Mouse (Mus musculus) CH12.LX (cell line): ENCODE data around the gene Gramd1b. TPM values are rescaled to one million over a fixed set of nuclear protein-coding genes. Genes with fewer than 3 reads are reported as not detected.

Source experiments
- DNase-seq: peaks from one replicate; pipeline ENCODE4 v3.0.0-alpha.2; 2013; ENCODE audit errors: extremely low read depth
- H3K27ac ChIP-seq: 2 replicates; pipeline ENCODE4 v1.5.1; 2012; ENCODE audit warnings: low read depth, mild to moderate bottlenecking, control low read depth, moderate library complexity; ENCODE audit not compliant: insufficient read depth
- H3K27me3 ChIP-seq: replicated peaks from 2 replicates; pipeline ENCODE3; 2012; ENCODE audit warnings: inconsistent platforms
- H3K36me3 ChIP-seq, 2 experiments: replicated peaks in 1 of 2; 2 replicates each; pipeline versions ENCODE3 to v1.6.1; 2012; ENCODE audit warnings: inconsistent platforms in 1 of 2, low read length in 1 of 2, mild to moderate bottlenecking in 1 of 2, mixed read lengths in 1 of 2, moderate library complexity in 1 of 2; ENCODE audit not compliant: control insufficient read depth in 1 of 2, insufficient read depth in 1 of 2
- H3K4me1 ChIP-seq, 2 experiments: 2 replicates each; pipeline ENCODE4 v1.6.1; 2012; ENCODE audit warnings: inconsistent platforms in 1 of 2, moderate library complexity in 1 of 2; ENCODE audit not compliant: insufficient read depth in 2 of 2, control insufficient read depth in 1 of 2
- H3K4me2 ChIP-seq: 2 replicates; pipeline ENCODE4 v1.6.1; 2012; ENCODE audit warnings: low read depth, mild to moderate bottlenecking, control low read depth; ENCODE audit not compliant: poor library complexity, insufficient read depth, severe bottlenecking
- H3K4me3 ChIP-seq, 3 experiments: fragments of 150-350 bp in 1 of 3; sonication (generic) in 1 of 3; replicated peaks in 1 of 3; 2 replicates each; pipeline versions ENCODE3 to v1.5.1; 2011 to 2012; ENCODE audit warnings: low read depth in 2 of 3, low read length in 2 of 3, mild to moderate bottlenecking in 2 of 3, moderate library complexity in 2 of 3, control low read depth in 1 of 3, improper control_type of control experiment in 1 of 3, inconsistent platforms in 1 of 3, mixed read lengths in 1 of 3; ENCODE audit not compliant: poor library complexity in 1 of 3
- H3K79me2 ChIP-seq: replicated peaks from 2 replicates; pipeline ENCODE4 v1.6.1; 2012; ENCODE audit warnings: mild to moderate bottlenecking, moderate library complexity; ENCODE audit not compliant: control insufficient read depth, poor library complexity, insufficient read depth, severe bottlenecking; ENCODE audit errors: extremely low read depth
- H3K9ac ChIP-seq: 2 replicates; pipeline ENCODE4 v1.6.1; 2012; ENCODE audit warnings: low read depth, mild to moderate bottlenecking, control low read depth, moderate library complexity; ENCODE audit not compliant: insufficient read depth
- H3K9me3 ChIP-seq: replicated peaks from 2 replicates; pipeline ENCODE3; 2012; ENCODE audit warnings: low read length, inconsistent platforms, mixed read lengths
- CHD2 ChIP-seq: IDR thresholded peaks from 2 replicates; pipeline ENCODE4 v1.6.1; 2011; ENCODE audit warnings: low read length, improper control_type of control experiment
- E2F4 ChIP-seq: IDR thresholded peaks from 2 replicates; pipeline ENCODE4 v1.6.1; 2011; ENCODE audit warnings: low read depth, low read length, improper control_type of control experiment; ENCODE audit not compliant: insufficient replicate concordance
- ETS1 ChIP-seq: conservative IDR thresholded peaks from 2 replicates; pipeline ENCODE4 v1.6.1; 2012; ENCODE audit warnings: low read depth, mild to moderate bottlenecking, inconsistent platforms, low read length, improper control_type of control experiment, moderate library complexity
- GABPA ChIP-seq: IDR thresholded peaks from 2 replicates; pipeline ENCODE4 v1.6.1; 2012; ENCODE audit warnings: low read depth, low read length, improper control_type of control experiment, inconsistent platforms; ENCODE audit not compliant: insufficient replicate concordance
- HCFC1 ChIP-seq: IDR thresholded peaks from 2 replicates; pipeline ENCODE4 v1.6.1; 2012; ENCODE audit warnings: low read depth, mild to moderate bottlenecking, inconsistent platforms, low read length, improper control_type of control experiment
- IRF4 ChIP-seq: IDR thresholded peaks from 2 replicates; pipeline ENCODE4 v1.6.1; 2014; ENCODE audit warnings: low read depth, mild to moderate bottlenecking, inconsistent platforms, low read length, improper control_type of control experiment
- JUN ChIP-seq: IDR thresholded peaks from 2 replicates; pipeline ENCODE4 v1.6.1; 2011; ENCODE audit warnings: low read depth, mild to moderate bottlenecking, low read length, improper control_type of control experiment, moderate library complexity; ENCODE audit not compliant: insufficient read depth
- JUND ChIP-seq: conservative IDR thresholded peaks from 2 replicates; pipeline ENCODE4 v1.6.1; 2011; ENCODE audit warnings: low read depth, low read length, improper control_type of control experiment
- MAX ChIP-seq: IDR thresholded peaks from 2 replicates; pipeline ENCODE4 v1.6.1; 2011; ENCODE audit warnings: low read length, improper control_type of control experiment
- MAZ ChIP-seq: IDR thresholded peaks from 2 replicates; pipeline ENCODE4 v1.6.1; 2012; ENCODE audit warnings: low read depth, mild to moderate bottlenecking, inconsistent platforms, low read length, improper control_type of control experiment, moderate library complexity
- MEF2A ChIP-seq: IDR thresholded peaks from 2 replicates; pipeline ENCODE4 v1.6.1; 2014; ENCODE audit warnings: low read depth, mild to moderate bottlenecking, inconsistent platforms, low read length, improper control_type of control experiment, borderline replicate concordance
- MXI1 ChIP-seq: IDR thresholded peaks from 2 replicates; pipeline ENCODE4 v1.6.1; 2011; ENCODE audit warnings: mild to moderate bottlenecking, low read depth, low read length, improper control_type of control experiment
- MYC ChIP-seq: IDR thresholded peaks from 2 replicates; pipeline ENCODE4 v1.6.1; 2011; ENCODE audit warnings: low read depth, mild to moderate bottlenecking, improper control_type of control experiment, low read length
- NELFE ChIP-seq: IDR thresholded peaks from 2 replicates; pipeline ENCODE4 v1.6.1; 2011; ENCODE audit warnings: low read depth, low read length, improper control_type of control experiment
- NRF1 ChIP-seq: IDR thresholded peaks from 2 replicates; pipeline ENCODE4 v1.6.1; 2014; ENCODE audit warnings: low read depth, mild to moderate bottlenecking, inconsistent platforms, low read length, improper control_type of control experiment, moderate library complexity
- POLR2AphosphoS2 ChIP-seq: IDR thresholded peaks from 2 replicates; pipeline ENCODE4 v1.6.1; 2011; ENCODE audit warnings: low read depth, low read length, improper control_type of control experiment
- RCOR1 ChIP-seq: conservative IDR thresholded peaks from 2 replicates; pipeline ENCODE4 v1.6.1; 2012; ENCODE audit warnings: low read depth, mild to moderate bottlenecking, inconsistent platforms, low read length, improper control_type of control experiment
- SIN3A ChIP-seq: IDR thresholded peaks from 2 replicates; pipeline ENCODE4 v1.6.1; 2012; ENCODE audit warnings: low read length, improper control_type of control experiment, inconsistent platforms
- TBP ChIP-seq: conservative IDR thresholded peaks from 2 replicates; pipeline ENCODE4 v1.6.1; 2011; ENCODE audit warnings: low read depth, low read length, improper control_type of control experiment
- UBTF ChIP-seq: IDR thresholded peaks from 2 replicates; pipeline ENCODE4 v1.6.1; 2012; ENCODE audit warnings: low read depth, mild to moderate bottlenecking, inconsistent platforms, low read length, improper control_type of control experiment, moderate library complexity
- USF2 ChIP-seq: conservative IDR thresholded peaks from 2 replicates; pipeline ENCODE4 v1.6.1; 2011; ENCODE audit warnings: low read depth, low read length, improper control_type of control experiment
- ZKSCAN1 ChIP-seq: IDR thresholded peaks from 2 replicates; pipeline ENCODE4 v1.6.1; 2012; ENCODE audit warnings: low read depth, inconsistent platforms, low read length, improper control_type of control experiment, borderline replicate concordance
- ZMIZ1 ChIP-seq: IDR thresholded peaks from 2 replicates; pipeline ENCODE4 v1.6.1; 2012; ENCODE audit warnings: low read depth, mild to moderate bottlenecking, inconsistent platforms, low read length, improper control_type of control experiment
- dilution Hi-C: fragments of 300-500 bp; cut with MboI; formaldehyde crosslinking; loops from 2 replicates; pipeline ENCODE4 v1.14.3; 2020; ENCODE audit warnings: low sequenced_read_pairs; ENCODE audit not compliant: extremely low pct_unique_long_range_greater_than_20kb, extremely low pct_ligation_motif_present
- in situ Hi-C: fragments of 300-500 bp; cut with MboI; formaldehyde crosslinking; loops from 3 replicates; pipeline ENCODE4 v1.14.3; 2019; ENCODE audit warnings: low sequenced_read_pairs, low pct_ligation_motif_present, low pct_unique_long_range_greater_than_20kb, mixed read lengths
- polyA plus RNA-seq: library from polyadenylated mRNA; unstranded; fragments of >175 nt; gene quantifications from 2 replicates; pipeline ENCODE4 v1.2.1, GENCODE M21; 2012; ENCODE audit warnings: low read depth; ENCODE audit not compliant: insufficient read length
- total RNA-seq, 2 experiments: library from RNA; depleted of rRNA; stranded (reverse); fragments of 300-350 nt in 1 of 2; fragments of >200 nt in 1 of 2; gene quantifications; 2 replicates each; pipeline ENCODE4 v1.2.3; 2012 to 2014

Gene Gramd1b
- total and polyA plus RNA-seq, 3 experiments, result 13.3 to 40.8 (median 16.7) TPM

GRCm38 (mm10) chr9:40294866-40295265 is 236.3 kb downstream of the Gramd1b start:
- dilution Hi-C loops, result no loop called here
- Histone ChIP-seq H3K4me2 (no peak overlapping the region), H3K4me3 (no peak overlapping the region), H3K27ac (no peak overlapping the region), H3K9me3 (no peaks in the 10 kb centered on the region), H3K4me1 (peaks cover 3 to 6% of the 10 kb centered on the region in 2 experiments; a peak in 3 of 4 replicates), H3K79me2 (no peaks in the 10 kb centered on the region), H3K9ac (no peak overlapping the region), H3K36me3 (peaks cover 29 to 81% of the 10 kb centered on the region in 2 experiments), H3K27me3 (no peaks in the 10 kb centered on the region)
- no peak for DNase-seq
- in situ Hi-C loops, result no loop called here
- TF ChIP-seq RCOR1, result no peak
- no peak for TF ChIP-seq IRF4
- no peak for TF ChIP-seq JUND
- no peak for TF ChIP-seq ETS1

- DNase-seq, result no peak
- no peak overlapping the region for H3K27ac ChIP-seq
- H3K9me3 ChIP-seq, result no peaks in the 10 kb centered on the region
- H3K4me3 ChIP-seq, result no peak overlapping the region
- dilution Hi-C loops (no loop called here), in situ Hi-C loops (no loop called here)
- no peak overlapping the region for H3K9ac ChIP-seq
- H3K4me1 ChIP-seq, result no peaks in the 10 kb centered on the region
- H3K79me2 ChIP-seq, result no peaks in the 10 kb centered on the region
- H3K36me3 ChIP-seq, result peaks cover 23 to 75% of the 10 kb centered on the region in 2 experiments
- TF ChIP-seq TBP, result no peak
- TF ChIP-seq MEF2A, result no peak
- TF ChIP-seq IRF4, result no peak
- TF ChIP-seq MAZ, result no peak
- TF ChIP-seq HCFC1, result no peak
- TF ChIP-seq JUN, result no peak
- H3K4me2 ChIP-seq, result no peak overlapping the region
- H3K27me3 ChIP-seq, result no peaks in the 10 kb centered on the region
Measured at GRCm38 (mm10) chr9:40294210-40294609, 237.0 kb downstream of the Gramd1b start.

GRCm38 (mm10) chr9:40293740-40294139 is 237.4 kb downstream of the Gramd1b start:
- H3K79me2 ChIP-seq, result no peaks in the 10 kb centered on the region
- in situ Hi-C loops, result no loop called here
- dilution Hi-C loops, result no loop called here

More at GRCm38 (mm10) chr9:40293740-40294139, 237.4 kb downstream of the Gramd1b start:
- Histone ChIP-seq H3K9me3 (no peaks in the 10 kb centered on the region), H3K27me3 (no peaks in the 10 kb centered on the region), H3K4me3 (no peak overlapping the region), H3K4me1 (no peaks in the 10 kb centered on the region), H3K4me2 (no peak overlapping the region), H3K36me3 (peaks cover 20 to 70% of the 10 kb centered on the region in 2 experiments), H3K27ac (no peak overlapping the region), H3K9ac (no peak overlapping the region)
- no peak for DNase-seq
- TF ChIP-seq HCFC1 (no peak), NELFE (no peak), GABPA (no peak), JUND (no peak), ETS1 (no peak), CHD2 (no peak), ZMIZ1 (no peak), E2F4 (no peak), MXI1 (no peak), MEF2A (no peak), RCOR1 (no peak), USF2 (no peak), MYC (no peak), NRF1 (no peak), UBTF (no peak), MAX (no peak), JUN (no peak), ZKSCAN1 (no peak), SIN3A (no peak), POLR2AphosphoS2 (no peak)
